In genomic region chr4:66310315-66311020, GRCm38 (mm10) we compare ENCODE assay signal across 15 mouse cellular contexts.
"Had no signal": no experiment of that assay in that cellular context is flagged by ENCODE, and none has a peak within 500 bp of the region (broad histone marks: within the 10 kb centered on the region; RNA-seq: fewer than 3 reads in every experiment).

No protein-coding gene starts in this region.

- H3K36me3 ChIP-seq: limb, embryonic 15.5 days; liver, embryonic 12.5 days; midbrain, embryonic 10.5 days had no signal

- DNase-seq: kidney, adult 8-10 months; kidney, postnatal 25 days; lung, embryonic 14.5 days; lung, postnatal 10 days; lung, postnatal 4 days; midbrain, embryonic 14.5 days; right cerebral cortex, postnatal 4 days; spleen, adult 18-20 months; thymus, adult 18-20 months; thymus, postnatal 25 days had no signal

- ATAC-seq: intestine, postnatal 0 days; liver, embryonic 12.5 days had no signal

- H3K27me3 ChIP-seq: limb, embryonic 15.5 days; liver, embryonic 12.5 days had no signal

- H3K4me2 ChIP-seq: limb, embryonic 15.5 days; liver, embryonic 12.5 days; lung, embryonic 14.5 days had no signal

- H3K4me3 ChIP-seq: left cerebral cortex, adult 2 months; limb, embryonic 15.5 days; liver, embryonic 12.5 days; midbrain, embryonic 10.5 days had no signal

- H3K9ac ChIP-seq: limb, embryonic 15.5 days; liver, embryonic 12.5 days; lung, embryonic 14.5 days had no signal

- H3K9me3 ChIP-seq: limb, embryonic 15.5 days; liver, embryonic 12.5 days; midbrain, embryonic 10.5 days had no signal

- H3K4me1 ChIP-seq: limb, embryonic 15.5 days; liver, embryonic 12.5 days had no signal

- H3K27ac ChIP-seq: left cerebral cortex, adult 2 months; limb, embryonic 15.5 days; liver, embryonic 12.5 days; midbrain, embryonic 10.5 days had no signal
